Mouse (Mus musculus) cerebellum, postnatal 25 days (tissue): ENCODE measurements at regions not wholly inside any gene's neighbourhood (a gene's known extent, or its start where the extent isn't known, plus 50 kb on each side); places are given as distances from the start of the nearest gene placed in this dataset.
"Not testable (repeated sequence)": the region's sequence is repeated elsewhere in the genome, so short reads cannot be mapped to it uniquely, and the experiment has no call there.

Experiments
- DNase-seq, 2 experiments: peaks; one replicate each; pipeline ENCODE4 v3.0.0; 2021; ENCODE audit warnings: mixed read lengths in 2 of 2

DNA sequence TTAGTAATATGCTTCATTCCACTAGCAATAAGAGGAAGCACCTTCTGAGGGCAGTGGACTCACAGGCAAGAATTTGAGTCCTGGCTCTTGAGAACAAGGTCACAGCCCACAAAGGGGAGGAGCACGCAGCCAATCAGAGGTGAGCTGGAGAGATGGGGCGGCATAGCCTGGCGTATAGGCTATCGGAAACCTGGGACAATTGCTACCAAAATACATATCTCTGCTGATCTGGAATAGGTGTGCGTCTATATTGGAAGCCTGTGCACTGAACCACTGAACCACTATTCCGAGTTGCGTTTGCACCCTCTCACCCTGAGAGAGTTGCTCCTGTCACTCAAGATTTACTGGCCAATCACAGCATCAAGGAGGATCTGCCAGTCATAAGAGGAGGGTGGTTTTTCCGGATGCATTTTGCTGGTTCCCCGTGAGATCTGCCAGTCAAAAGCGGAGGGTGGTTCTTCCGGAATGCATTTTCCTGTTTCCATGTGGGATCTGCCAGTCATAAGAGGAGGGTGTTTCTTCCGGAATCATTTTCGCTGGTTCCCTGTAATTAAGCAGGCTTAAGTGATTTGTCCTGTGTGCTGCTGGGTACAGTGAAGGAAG lies 80.1 kb upstream of the Riok2 start:
- DNase-seq: peak; percentile 85 to 88

GRCm38 (mm10) chr17:17295037-17295436 lies 79.1 kb upstream of the Riok2 start:
- DNase-seq: not testable (repeated sequence)

DNA sequence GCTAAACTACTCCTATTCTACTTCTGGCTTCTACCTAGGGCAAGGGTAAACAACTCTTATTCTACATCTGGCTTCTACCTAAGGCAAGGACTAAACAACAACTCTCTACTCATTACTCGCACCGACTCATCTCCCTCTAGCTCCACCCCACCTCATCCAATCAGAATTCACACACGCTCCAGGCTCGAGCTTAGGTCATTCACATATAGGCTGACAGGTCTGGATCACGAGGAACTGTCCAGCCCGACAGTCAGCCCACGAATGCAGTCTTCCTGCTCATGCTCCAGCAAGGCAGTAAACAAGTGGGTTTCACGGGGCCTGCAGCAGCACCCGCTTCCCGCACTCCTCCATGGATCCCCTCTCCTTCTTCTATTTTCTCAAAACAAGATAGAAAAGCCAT lies 70.6 kb upstream of the Riok2 start:
- not testable (repeated sequence) for DNase-seq
